Mouse (Mus musculus) ES-E14 (cell line): Measurements from ENCODE around the gene Slit3.

Source experiments
- CHD2 ChIP-seq: IDR thresholded peaks from 2 replicates; pipeline ENCODE4 v1.6.1; 2014; ENCODE audit warnings: mild to moderate bottlenecking, low read depth, low read length, inconsistent platforms
- HCFC1 ChIP-seq: IDR thresholded peaks from 2 replicates; pipeline ENCODE4 v1.6.1; 2012; ENCODE audit warnings: low read length, inconsistent platforms, borderline replicate concordance; ENCODE audit not compliant: insufficient read depth
- MAFK ChIP-seq: IDR thresholded peaks from 2 replicates; pipeline ENCODE4 v1.6.1; 2014; ENCODE audit warnings: mild to moderate bottlenecking, low read depth, low read length, inconsistent platforms; ENCODE audit not compliant: insufficient read depth
- ZC3H11A ChIP-seq: IDR thresholded peaks from 2 replicates; pipeline ENCODE4 v1.6.1; 2012; ENCODE audit warnings: low read depth, mild to moderate bottlenecking, inconsistent platforms, low read length, borderline replicate concordance
- ZNF384 ChIP-seq: IDR thresholded peaks from 2 replicates; pipeline ENCODE4 v1.6.1; 2012; ENCODE audit warnings: low read depth, low read length, inconsistent platforms

DNA sequence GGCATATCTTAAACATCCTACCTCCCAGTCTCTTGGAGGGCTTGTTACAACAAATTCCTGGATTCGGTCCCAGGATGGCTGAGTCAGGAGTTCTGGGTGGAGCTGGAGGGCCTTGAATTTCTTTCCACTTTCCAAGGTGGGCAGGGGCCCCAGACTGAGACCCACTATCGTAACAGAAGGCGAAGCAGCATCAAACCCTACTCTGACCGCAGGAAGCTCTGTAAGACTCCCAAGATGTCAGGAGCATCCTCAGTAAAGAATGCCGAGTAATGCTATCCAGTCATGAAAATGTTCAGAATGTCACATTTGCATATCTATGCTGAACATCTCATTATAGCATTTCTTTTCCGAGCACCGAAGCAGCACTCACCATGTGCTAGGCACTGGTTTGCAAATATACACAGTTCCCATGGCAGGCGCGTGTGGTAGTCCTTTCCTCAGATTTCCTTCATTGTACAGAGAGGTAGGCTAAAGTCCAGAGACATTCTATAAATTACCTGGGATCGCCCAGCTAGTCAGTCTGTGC lies 140.6 kb downstream of the Slit3 start:
- no peak for TF ChIP-seq ZNF384
- TF ChIP-seq CHD2, result no peak
- no peak for TF ChIP-seq ZC3H11A
- no peak for TF ChIP-seq MAFK
- no peak for TF ChIP-seq HCFC1
